Mouse (Mus musculus) stomach, postnatal 0 days (tissue): ENCODE data around the gene Polr2e.

Source experiments
- CTCF ChIP-seq: IDR thresholded peaks from 2 replicates; pipeline ENCODE4 v1.5.1; 2016; ENCODE audit warnings: antibody characterized with exemption, low read depth, mild to moderate bottlenecking, moderate library complexity
- EP300 ChIP-seq: optimal IDR thresholded peaks from 2 replicates; pipeline ENCODE3; 2016; ENCODE audit warnings: antibody characterized with exemption

DNA sequence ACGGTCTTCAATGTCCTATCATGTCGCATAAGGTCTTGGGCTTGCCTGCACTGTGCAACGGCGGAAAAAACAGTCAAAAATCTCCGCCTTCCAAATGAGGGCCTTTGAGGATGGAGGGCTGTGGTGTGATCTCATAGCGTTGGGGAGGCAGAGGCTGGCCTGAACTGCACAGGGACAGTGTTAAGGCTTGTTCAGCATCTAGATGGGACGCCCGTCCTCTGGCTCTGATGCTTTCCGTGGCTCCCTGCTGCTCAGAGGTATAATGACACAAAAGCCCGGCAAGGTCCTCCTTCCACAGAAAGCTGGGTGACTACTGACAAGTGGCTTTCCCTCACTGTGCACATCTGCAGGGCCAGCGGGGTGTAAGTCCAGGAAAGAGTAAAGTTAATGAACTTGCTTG is 19.4 kb downstream of the Polr2e start:
- TF ChIP-seq CTCF = no peak
- TF ChIP-seq EP300 = no peak
